Mouse (Mus musculus): ENCODE results near the gene Eif4e2. TPM values are rescaled to one million over a fixed set of nuclear protein-coding genes. Genes with fewer than 3 reads are reported as not detected.

Gene Eif4e2
- polyA plus RNA-seq, 1 experiment from 2014 or later: 135 TPM

GRCm38 (mm10) chr1:87272462-87272861 lies 58.7 kb downstream of the Eif4e2 start:
- no peak overlapping the region for H3K4me2 ChIP-seq (replicated peaks; ENCODE audit: low read depth)
- WGBS: 57% methylated on average over 3 of the region's 3 CpGs
- H3K4me3 ChIP-seq (ENCODE audit: low read depth, low read length): no peak overlapping the region
- H3K27ac ChIP-seq (replicated peaks): no peak overlapping the region
- no peak overlapping the region for H3K9ac ChIP-seq (ENCODE audit: low read length)
- 0 out of 2 replicates have a peak, but pooled peaks cover 2% of the 10 kb centered on the region for H3K4me1 ChIP-seq (replicated peaks; ENCODE audit: control insufficient read depth, insufficient read depth)
- H3K27me3 ChIP-seq (ENCODE audit: control insufficient read depth, insufficient read depth, low read length): no peaks in the 10 kb centered on the region
- no peak for TF ChIP-seq EP300 (optimal IDR thresholded peaks at IDR 0.05)
- TF ChIP-seq CTCF (IDR thresholded peaks at IDR 0.05; ENCODE audit: low read depth): no peak
- DNase-seq (ENCODE audit: low spot score) (no peak), ATAC-seq (ENCODE audit: low FRiP score, low TSS enrichment) (no peak)
- no peaks in the 10 kb centered on the region for H3K9me3 ChIP-seq (ENCODE audit: control insufficient read depth, low read length)
- no peaks in the 10 kb centered on the region for H3K36me3 ChIP-seq (ENCODE audit: control insufficient read depth, insufficient read depth, low read length)

- no peak for TF ChIP-seq EP300 (optimal IDR thresholded peaks at IDR 0.05)
- TF ChIP-seq CTCF (IDR thresholded peaks at IDR 0.05; ENCODE audit: low read depth): no peak
- no peaks in the 10 kb centered on the region for H3K27me3 ChIP-seq (ENCODE audit: control insufficient read depth, insufficient read depth, low read length)
- H3K9ac ChIP-seq (ENCODE audit: low read length): no peak overlapping the region
- no peaks in the 10 kb centered on the region for H3K9me3 ChIP-seq (ENCODE audit: control insufficient read depth, low read length)
- H3K4me1 ChIP-seq (replicated peaks; ENCODE audit: control insufficient read depth, insufficient read depth): 0 out of 2 replicates have a peak, but pooled peaks cover 2% of the 10 kb centered on the region
- DNase-seq (ENCODE audit: low spot score): no peak
- 71% methylated on average over 3 of the region's 3 CpGs for WGBS
- ATAC-seq (ENCODE audit: low FRiP score, low TSS enrichment): no peak
- H3K27ac ChIP-seq (replicated peaks): 0 out of 2 replicates have a peak overlapping the region, but pooled peaks have one; percentile 24
- no peak overlapping the region for H3K4me3 ChIP-seq (ENCODE audit: low read depth, low read length)
- no peak overlapping the region for H3K4me2 ChIP-seq (replicated peaks; ENCODE audit: low read depth)
- H3K36me3 ChIP-seq (ENCODE audit: control insufficient read depth, insufficient read depth, low read length): no peaks in the 10 kb centered on the region
Observed at GRCm38 (mm10) chr1:87273514-87273942, 59.8 kb downstream of the Eif4e2 start.

GRCm38 (mm10) chr1:87274134-87274533 lies 60.4 kb downstream of the Eif4e2 start:
- H3K36me3 ChIP-seq (ENCODE audit: control insufficient read depth, insufficient read depth, low read length): no peaks in the 10 kb centered on the region
- 0 out of 2 replicates have a peak, but pooled peaks cover 2% of the 10 kb centered on the region for H3K4me1 ChIP-seq (replicated peaks; ENCODE audit: control insufficient read depth, insufficient read depth)
- no peak overlapping the region for H3K4me3 ChIP-seq (ENCODE audit: low read depth, low read length)
- no peak overlapping the region for H3K4me2 ChIP-seq (replicated peaks; ENCODE audit: low read depth)
- H3K27ac ChIP-seq (replicated peaks): no peak overlapping the region
- H3K9ac ChIP-seq (ENCODE audit: low read length): no peak overlapping the region
- no peaks in the 10 kb centered on the region for H3K9me3 ChIP-seq (ENCODE audit: control insufficient read depth, low read length)
- no peaks in the 10 kb centered on the region for H3K27me3 ChIP-seq (ENCODE audit: control insufficient read depth, insufficient read depth, low read length)
- ATAC-seq (ENCODE audit: low FRiP score, low TSS enrichment) (no peak), DNase-seq (ENCODE audit: low spot score) (no peak)
- 47% methylated on average over 4 of the region's 4 CpGs for WGBS
- TF ChIP-seq EP300 (optimal IDR thresholded peaks at IDR 0.05): no peak
- no peak for TF ChIP-seq CTCF (IDR thresholded peaks at IDR 0.05; ENCODE audit: low read depth)

- WGBS: 86% methylated on average over 12 of the region's 12 CpGs
- Histone ChIP-seq H3K4me2 (replicated peaks; ENCODE audit: low read depth) (no peak overlapping the region), H3K4me1 (replicated peaks; ENCODE audit: control insufficient read depth, insufficient read depth) (0 out of 2 replicates have a peak, but pooled peaks cover 2% of the 10 kb centered on the region), H3K27me3 (ENCODE audit: control insufficient read depth, insufficient read depth, low read length) (no peaks in the 10 kb centered on the region), H3K9ac (ENCODE audit: low read length) (no peak overlapping the region), H3K36me3 (ENCODE audit: control insufficient read depth, insufficient read depth, low read length) (no peaks in the 10 kb centered on the region), H3K27ac (replicated peaks) (no peak overlapping the region), H3K4me3 (ENCODE audit: low read depth, low read length) (no peak overlapping the region), H3K9me3 (ENCODE audit: control insufficient read depth, low read length) (no peaks in the 10 kb centered on the region)
- TF ChIP-seq EP300 (optimal IDR thresholded peaks at IDR 0.05) (no peak), CTCF (IDR thresholded peaks at IDR 0.05; ENCODE audit: low read depth) (no peak)
- ATAC-seq (ENCODE audit: low FRiP score, low TSS enrichment) (no peak), DNase-seq (ENCODE audit: low spot score) (no peak)
Observed at GRCm38 (mm10) chr1:87275151-87275550, 61.4 kb downstream of the Eif4e2 start.

- TF ChIP-seq EP300 (optimal IDR thresholded peaks at IDR 0.05) (no peak), CTCF (IDR thresholded peaks at IDR 0.05; ENCODE audit: low read depth) (no peak)
- 39% methylated on average over 2 of the region's 2 CpGs for WGBS
- Histone ChIP-seq H3K9ac (ENCODE audit: low read length) (no peak overlapping the region), H3K36me3 (ENCODE audit: control insufficient read depth, insufficient read depth, low read length) (no peaks in the 10 kb centered on the region), H3K27me3 (ENCODE audit: control insufficient read depth, insufficient read depth, low read length) (no peaks in the 10 kb centered on the region), H3K4me2 (replicated peaks; ENCODE audit: low read depth) (no peak overlapping the region), H3K9me3 (ENCODE audit: control insufficient read depth, low read length) (no peaks in the 10 kb centered on the region), H3K4me3 (ENCODE audit: low read depth, low read length) (no peak overlapping the region), H3K27ac (replicated peaks) (no peak overlapping the region), H3K4me1 (replicated peaks; ENCODE audit: control insufficient read depth, insufficient read depth) (0 out of 2 replicates have a peak, but pooled peaks cover under 1% of the 10 kb centered on the region)
- DNase-seq (ENCODE audit: low spot score): no peak
- no peak for ATAC-seq (ENCODE audit: low FRiP score, low TSS enrichment)
Observed at GRCm38 (mm10) chr1:87276056-87276455, 62.3 kb downstream of the Eif4e2 start.

- Histone ChIP-seq H3K36me3 (ENCODE audit: control insufficient read depth, insufficient read depth, low read length) (no peaks in the 10 kb centered on the region), H3K9ac (ENCODE audit: low read length) (no peak overlapping the region), H3K4me1 (replicated peaks; ENCODE audit: control insufficient read depth, insufficient read depth) (no peaks in the 10 kb centered on the region), H3K9me3 (ENCODE audit: control insufficient read depth, low read length) (no peaks in the 10 kb centered on the region), H3K4me2 (replicated peaks; ENCODE audit: low read depth) (no peak overlapping the region), H3K27me3 (ENCODE audit: control insufficient read depth, insufficient read depth, low read length) (no peaks in the 10 kb centered on the region), H3K27ac (replicated peaks) (no peak overlapping the region), H3K4me3 (ENCODE audit: low read depth, low read length) (no peak overlapping the region)
- TF ChIP-seq EP300 (optimal IDR thresholded peaks at IDR 0.05) (no peak), CTCF (IDR thresholded peaks at IDR 0.05; ENCODE audit: low read depth) (no peak)
- ATAC-seq (ENCODE audit: low FRiP score, low TSS enrichment) (no peak), DNase-seq (ENCODE audit: low spot score) (no peak)
- 55% methylated on average over 5 of the region's 5 CpGs for WGBS
Observed at GRCm38 (mm10) chr1:87280281-87280680, 66.6 kb downstream of the Eif4e2 start.

All from stomach, postnatal 0 days (tissue).